Mouse (Mus musculus) liver, embryonic 16.5 days (tissue): ENCODE data around the gene Cycs. TPM values are rescaled to one million over a fixed set of nuclear protein-coding genes. Genes with fewer than 3 reads are reported as not detected.

Experiments
- ATAC-seq: fragments of 200-750 bp; cut with Nextera tagmentation; 2 replicates; pipeline ENCODE4 v1.8.0; 2017; ENCODE audit warnings: low read depth, mild to moderate bottlenecking, moderate number of reproducible peaks, moderate library complexity
- H3K27ac ChIP-seq: fragments of 300-500 bp; sonication (generic); 2 replicates; pipeline ENCODE4 v1.5.1; 2014; ENCODE audit warnings: mild to moderate bottlenecking, low read length
- H3K27me3 ChIP-seq: fragments of 300-500 bp; sonication (generic); 2 replicates; pipeline ENCODE4 v1.6.1; 2014; ENCODE audit warnings: low read depth, low read length, mixed read lengths; ENCODE audit not compliant: control insufficient read depth, insufficient read depth
- H3K36me3 ChIP-seq: fragments of 300-500 bp; sonication (generic); 2 replicates; pipeline ENCODE4 v1.6.1; 2014; ENCODE audit warnings: mild to moderate bottlenecking; ENCODE audit not compliant: control insufficient read depth, insufficient read depth
- H3K4me1 ChIP-seq: fragments of 300-500 bp; sonication (generic); 2 replicates; pipeline ENCODE4 v1.6.1; 2014; ENCODE audit warnings: low read depth, low read length, mixed read lengths; ENCODE audit not compliant: control insufficient read depth
- H3K4me2 ChIP-seq: fragments of 300-500 bp; sonication (generic); 2 replicates; pipeline ENCODE4 v1.6.1; 2014; ENCODE audit warnings: low read depth, low read length, mixed read lengths
- H3K4me3 ChIP-seq: fragments of 300-500 bp; sonication (generic); 2 replicates; pipeline ENCODE4 v1.5.1; 2014; ENCODE audit warnings: low read depth, mild to moderate bottlenecking, low read length
- H3K9ac ChIP-seq: fragments of 300-500 bp; sonication (generic); 2 replicates; pipeline ENCODE4 v1.6.1; 2014; ENCODE audit warnings: low read depth, low read length
- H3K9me3 ChIP-seq: fragments of 300-500 bp; sonication (generic); replicated peaks from 2 replicates; pipeline ENCODE4 v1.6.1; 2016; ENCODE audit warnings: low read length; ENCODE audit not compliant: control insufficient read depth
- WGBS: fragments of 180-500 bp; shearing (Covaris S2); extraction: QIAGEN DNeasy Blood & Tissue Kit; methylation state at CpG from one replicate; pipeline ENCODE4 v1.1.7; 2014; ENCODE audit not compliant: insufficient replicate concordance; 5-methylcytosine and 5-hydroxymethylcytosine counted together
- microRNA-seq: library from miRNA; unstranded; fragments of <30 nt; microRNA quantifications from one replicate; pipeline ENCODE4, GENCODE M21; 2016
- polyA plus RNA-seq: library from polyadenylated mRNA; unstranded; fragments of >200 nt; fragmentation: Nextera tagmentation; extraction: Ambion mirVana; gene quantifications from 2 replicates; pipeline ENCODE4 v1.2.1, GENCODE M21; 2015

Gene Cycs
- polyA plus RNA-seq, 1 experiment from 2014 or later: 29.6 TPM

DNA sequence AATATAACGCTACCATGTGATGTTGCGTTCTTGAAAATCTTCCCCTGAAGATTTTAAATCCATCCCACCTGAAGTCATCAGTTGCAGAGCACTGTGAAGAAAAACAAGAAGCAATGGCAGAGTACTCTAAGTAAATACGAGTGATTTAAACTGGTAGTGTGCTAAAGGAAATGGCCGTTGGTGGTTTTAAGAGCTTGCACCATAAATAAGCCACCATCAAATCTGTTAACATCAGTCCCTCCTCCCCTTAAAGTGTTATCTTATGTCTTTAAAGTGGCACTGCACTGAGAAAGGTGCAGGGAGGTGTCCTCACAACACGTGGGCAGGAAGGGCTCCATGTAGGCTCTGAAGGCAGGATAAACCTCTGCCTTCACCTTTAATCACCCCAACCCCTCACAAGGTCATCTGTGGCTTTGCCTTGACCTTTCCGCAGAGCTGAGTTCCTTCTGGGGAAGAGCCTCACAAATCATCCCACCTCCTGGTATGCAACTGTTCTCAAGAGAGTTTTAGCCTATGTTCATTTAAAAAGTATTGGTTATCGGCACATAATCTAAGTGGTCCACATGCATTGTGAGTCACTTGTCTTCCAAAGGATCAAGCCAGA, 44.7 kb downstream of the Cycs start:
- no peaks in the 10 kb centered on the region for H3K4me1 ChIP-seq
- ATAC-seq: no peak
- H3K9ac ChIP-seq: no peak overlapping the region
- H3K27ac ChIP-seq: no peak overlapping the region
- WGBS: 41% methylated on average over 7 of the region's 7 CpGs
- H3K9me3 ChIP-seq: no peaks in the 10 kb centered on the region
- no peaks in the 10 kb centered on the region for H3K27me3 ChIP-seq
- H3K4me2 ChIP-seq: no peak overlapping the region
- no peak overlapping the region for H3K4me3 ChIP-seq
- no peaks in the 10 kb centered on the region for H3K36me3 ChIP-seq

- Histone ChIP-seq H3K9ac (no peak overlapping the region), H3K4me1 (no peaks in the 10 kb centered on the region), H3K27me3 (no peaks in the 10 kb centered on the region), H3K27ac (no peak overlapping the region), H3K36me3 (no peaks in the 10 kb centered on the region), H3K4me2 (no peak overlapping the region), H3K4me3 (no peak overlapping the region), H3K9me3 (no peaks in the 10 kb centered on the region)
- 54% methylated on average over 5 of the region's 5 CpGs for WGBS
- no peak for ATAC-seq
Measured at GRCm38 (mm10) chr6:50520139-50520538, 46.2 kb downstream of the Cycs start.

DNA sequence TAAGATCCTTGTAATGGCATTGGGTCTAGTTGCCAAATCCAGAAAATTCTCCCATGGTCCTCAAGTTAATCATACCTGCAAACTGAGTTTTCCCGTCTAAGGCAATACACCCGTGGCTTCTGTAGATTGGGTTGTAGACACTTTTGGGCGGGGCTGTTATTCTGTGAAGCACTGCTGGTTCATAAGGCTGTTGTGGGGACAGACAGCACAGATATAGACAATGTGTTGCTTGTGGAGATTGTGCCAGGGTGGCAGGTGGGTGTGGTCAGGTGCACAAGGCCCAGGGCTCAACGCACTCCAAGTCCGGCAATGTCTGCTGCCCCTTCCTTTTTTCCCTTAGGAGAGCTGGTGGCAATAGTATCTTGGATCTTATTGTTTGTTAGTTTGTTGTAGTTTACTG, 48.0 kb downstream of the Cycs start:
- WGBS: 29% methylated on average over 5 of the region's 5 CpGs
- Histone ChIP-seq H3K27me3 (no peaks in the 10 kb centered on the region), H3K4me1 (no peaks in the 10 kb centered on the region), H3K9ac (no peak overlapping the region), H3K27ac (no peak overlapping the region), H3K4me3 (no peak overlapping the region), H3K9me3 (no peaks in the 10 kb centered on the region), H3K4me2 (no peak overlapping the region), H3K36me3 (no peaks in the 10 kb centered on the region)
- no peak for ATAC-seq

Small RNA genes lying within 50 kb of the gene (microRNA-seq; reads per million reads assigned to microRNA genes)
- not detected for gene Mir6371

Other genes with a start within 250 kb of the Cycs start
- gene Osbpl3, start 110.3 kb downstream of the Cycs start, polyA plus RNA-seq: 0.43 and 0.60 TPM in 2 replicates
- gene 4921507P07Rik, start 30.1 kb upstream of the Cycs start, polyA plus RNA-seq: 0.21 and 0.32 TPM in 2 replicates
- not detected in 2 replicates for gene Npvf, start 87.9 kb upstream of the Cycs start, polyA plus RNA-seq